In genomic region chr10:52023213-52024052, GRCm38 (mm10) we compare ENCODE assay signal across 9 mouse cellular contexts. TPM values are rescaled to one million over a fixed set of nuclear protein-coding genes. Genes with fewer than 3 reads are reported as not detected.
DNase-seq lines count a peak whose midpoint lies in the region; ATAC-seq lines count a peak whose summit lies in the region.
"Had no signal": no experiment of that assay in that cellular context is flagged by ENCODE, and none has a peak within 500 bp of the region (broad histone marks: within the 10 kb centered on the region; RNA-seq: fewer than 3 reads in every experiment).

No protein-coding gene starts in this region.

- peak overlapping the region; percentile 87 for H3K4me2 ChIP-seq in kidney, embryonic 15.5 days
- peak overlapping the region; percentile 93 for H3K4me2 ChIP-seq in forebrain, embryonic 12.5 days
- H3K4me2 ChIP-seq in limb, embryonic 11.5 days (ENCODE audit: low read depth, severe bottlenecking): no peak overlapping the region
- peak overlapping the region; percentile 96 for H3K4me2 ChIP-seq in neural tube, embryonic 15.5 days

- H3K36me3 ChIP-seq in kidney, embryonic 15.5 days: no peaks in the 10 kb centered on the region
- H3K36me3 ChIP-seq in forebrain, embryonic 12.5 days (replicated peaks): no peaks in the 10 kb centered on the region
- H3K36me3 ChIP-seq in limb, embryonic 11.5 days (ENCODE audit: control insufficient read depth, insufficient read depth, low read length): no peaks in the 10 kb centered on the region
- H3K36me3 ChIP-seq in neural tube, embryonic 15.5 days: no peaks in the 10 kb centered on the region

- H3K4me1 ChIP-seq in kidney, embryonic 15.5 days: peaks cover 24% of the 10 kb centered on the region
- H3K4me1 ChIP-seq in forebrain, embryonic 12.5 days: peaks cover 31% of the 10 kb centered on the region
- no peaks in the 10 kb centered on the region for H3K4me1 ChIP-seq in limb, embryonic 11.5 days (ENCODE audit: control insufficient read depth, insufficient read depth, low read length)
- peaks cover 27% of the 10 kb centered on the region for H3K4me1 ChIP-seq in neural tube, embryonic 15.5 days

- H3K27me3 ChIP-seq in kidney, embryonic 15.5 days: peaks cover 95% of the 10 kb centered on the region
- peaks cover 95% of the 10 kb centered on the region for H3K27me3 ChIP-seq in forebrain, embryonic 12.5 days
- H3K27me3 ChIP-seq in limb, embryonic 11.5 days (ENCODE audit: control insufficient read depth, insufficient read depth, low read length): peaks cover 77% of the 10 kb centered on the region
- peaks cover 91% of the 10 kb centered on the region for H3K27me3 ChIP-seq in neural tube, embryonic 15.5 days (replicated peaks)

- ATAC-seq in kidney, embryonic 15.5 days (replicated peaks; ENCODE audit: low FRiP score): no peak
- no peak for ATAC-seq in forebrain, embryonic 12.5 days (ENCODE audit: low FRiP score)
- no peak for ATAC-seq in limb, embryonic 11.5 days (ENCODE audit: insufficient number of reproducible peaks, low FRiP score, low TSS enrichment, low read depth)
- no peak for ATAC-seq in neural tube, embryonic 15.5 days (ENCODE audit: low FRiP score)

- no peak overlapping the region for H3K9ac ChIP-seq in kidney, embryonic 15.5 days
- no peak overlapping the region for H3K9ac ChIP-seq in forebrain, embryonic 12.5 days
- H3K9ac ChIP-seq in limb, embryonic 11.5 days (ENCODE audit: low read length): no peak overlapping the region
- no peak overlapping the region for H3K9ac ChIP-seq in neural tube, embryonic 15.5 days (replicated peaks)

- no peak for DNase-seq in kidney, adult 8-10 months
- peak; percentile 66 for DNase-seq in limb, embryonic 11.5 days (ENCODE audit: low spot score)
- no peak for DNase-seq in B cell, adult 2 months
- DNase-seq in right cerebral cortex, postnatal 4 days: no peak
- no peak for DNase-seq in T-cell, adult 2 months (ENCODE audit: low spot score)

- H3K27ac ChIP-seq in kidney, embryonic 15.5 days: no peak overlapping the region
- H3K27ac ChIP-seq in forebrain, embryonic 12.5 days: no peak overlapping the region
- no peak overlapping the region for H3K27ac ChIP-seq in limb, embryonic 11.5 days (replicated peaks; ENCODE audit: low read depth, low read length)
- no peak overlapping the region for H3K27ac ChIP-seq in neural tube, embryonic 15.5 days (replicated peaks)

- WGBS in kidney, embryonic 15.5 days: 2% methylated on average over 17 of the region's 17 CpGs
- 1% methylated on average over 17 of the region's 17 CpGs for WGBS in forebrain, embryonic 12.5 days
- WGBS in limb, embryonic 11.5 days: 1% methylated on average over 17 of the region's 17 CpGs
- WGBS in neural tube, embryonic 15.5 days: 3% methylated on average over 17 of the region's 17 CpGs

- no peaks in the 10 kb centered on the region for H3K9me3 ChIP-seq in kidney, embryonic 15.5 days (replicated peaks)
- no peaks in the 10 kb centered on the region for H3K9me3 ChIP-seq in forebrain, embryonic 12.5 days
- H3K9me3 ChIP-seq in limb, embryonic 11.5 days (ENCODE audit: control insufficient read depth, low read length): no peaks in the 10 kb centered on the region
- H3K9me3 ChIP-seq in neural tube, embryonic 15.5 days (replicated peaks): no peaks in the 10 kb centered on the region

- peak overlapping the region; percentile 51; the same call in 1 of the 2 replicates for H3K4me3 ChIP-seq in kidney, embryonic 15.5 days (replicated peaks)
- H3K4me3 ChIP-seq in forebrain, embryonic 12.5 days (replicated peaks): peak overlapping the region; percentile 53
- peak overlapping the region; percentile 36; the same call in 1 of the 2 replicates for H3K4me3 ChIP-seq in limb, embryonic 11.5 days (ENCODE audit: low read depth, low read length)
- peak overlapping the region; percentile 51 for H3K4me3 ChIP-seq in neural tube, embryonic 15.5 days (replicated peaks)

RNA-seq across cellular contexts. Expression of gene Vgll2, which starts 1.1 kb away (rescaled TPM):
- polyA plus RNA-seq in kidney, embryonic 15.5 days (2015; fragmentation: Nextera tagmentation; extraction: Ambion mirVana): 1.9 and 2.8 TPM in 2 replicates
- polyA plus RNA-seq in forebrain, embryonic 12.5 days (2016; fragmentation: Nextera tagmentation; extraction: Ambion mirVana): 2.5 and 4.4 TPM in 2 replicates
- 7.9 and 10.9 TPM in 2 replicates for polyA plus RNA-seq in limb, embryonic 11.5 days (2014; fragmentation: Nextera tagmentation; extraction: Ambion mirVana)
- 1.9 and 3.1 TPM in 2 replicates for polyA plus RNA-seq in neural tube, embryonic 15.5 days (2015; fragmentation: Nextera tagmentation; extraction: Ambion mirVana)
- polyA plus RNA-seq: spleen, adult 2 months had no signal
